Mouse (Mus musculus) G1E-ER4 (cell line): ENCODE measurements around the gene Gabrb2. TPM values are rescaled to one million over a fixed set of nuclear protein-coding genes. Genes with fewer than 3 reads are reported as not detected.

ENCODE experiments used
- GATA1 ChIP-seq: IDR thresholded peaks from one replicate; pipeline ENCODE4 v1.8.0; 2012; ENCODE audit warnings: low read length, inconsistent platforms
- polyA plus RNA-seq: library from polyadenylated mRNA; stranded (reverse); fragments of >175 nt; gene quantifications from 2 replicates; pipeline ENCODE4 v1.2.3, GENCODE M21; 2012

Gabrb2 gene
- polyA plus RNA-seq, 1 experiment: not detected

- no peak for TF ChIP-seq GATA1
Measured at GRCm38 (mm10) chr11:42501166-42501565, 81.6 kb downstream of the Gabrb2 start.

GRCm38 (mm10) chr11:42505436-42505835 lies 85.9 kb downstream of the Gabrb2 start:
- TF ChIP-seq GATA1: no peak

- no peak for TF ChIP-seq GATA1
Measured at GRCm38 (mm10) chr11:42505911-42506310, 86.4 kb downstream of the Gabrb2 start.

GRCm38 (mm10) chr11:42521960-42522359 lies 102.4 kb downstream of the Gabrb2 start:
- TF ChIP-seq GATA1: no peak

- no peak for TF ChIP-seq GATA1
Measured at GRCm38 (mm10) chr11:42528226-42528881, 108.8 kb downstream of the Gabrb2 start.

- no peak for TF ChIP-seq GATA1
Measured at GRCm38 (mm10) chr11:42532577-42532976, 113.0 kb downstream of the Gabrb2 start.

- TF ChIP-seq GATA1: no peak
Measured at GRCm38 (mm10) chr11:42535286-42535685, 115.7 kb downstream of the Gabrb2 start.

- TF ChIP-seq GATA1: no peak
Measured at GRCm38 (mm10) chr11:42535861-42536260, 116.3 kb downstream of the Gabrb2 start.

- TF ChIP-seq GATA1: no peak
Measured at GRCm38 (mm10) chr11:42542861-42543260, 123.3 kb downstream of the Gabrb2 start.

- TF ChIP-seq GATA1: no peak
Measured at GRCm38 (mm10) chr11:42566023-42566422, 146.5 kb downstream of the Gabrb2 start.

GRCm38 (mm10) chr11:42571467-42571866 lies 151.9 kb downstream of the Gabrb2 start:
- TF ChIP-seq GATA1: no peak

- no peak for TF ChIP-seq GATA1
Measured at GRCm38 (mm10) chr11:42575146-42575873, 155.8 kb downstream of the Gabrb2 start.

- TF ChIP-seq GATA1: no peak
Measured at GRCm38 (mm10) chr11:42579804-42580203, 160.2 kb downstream of the Gabrb2 start.

- TF ChIP-seq GATA1: no peak
Measured at GRCm38 (mm10) chr11:42581123-42581522, 161.6 kb downstream of the Gabrb2 start.

- no peak for TF ChIP-seq GATA1
Measured at GRCm38 (mm10) chr11:42581753-42582152, 162.2 kb downstream of the Gabrb2 start.

GRCm38 (mm10) chr11:42592418-42592817 lies 172.9 kb downstream of the Gabrb2 start:
- no peak for TF ChIP-seq GATA1

GRCm38 (mm10) chr11:42606225-42606624 lies 186.7 kb downstream of the Gabrb2 start:
- no peak for TF ChIP-seq GATA1
